Mouse (Mus musculus): ENCODE measurements around the gene Ift52. TPM values are rescaled to one million over a fixed set of nuclear protein-coding genes. Genes with fewer than 3 reads are reported as not detected.
A peak's percentile ranks its signal among the peaks of the same experiment; 100 is the strongest.
"Not testable (repeated sequence)": the region's sequence is repeated elsewhere in the genome, so short reads cannot be mapped to it uniquely, and the experiment has no call there.

Ift52 gene
- total RNA-seq, 2 experiments from 2014 or later, result 31.1 to 31.8 TPM

DNA sequence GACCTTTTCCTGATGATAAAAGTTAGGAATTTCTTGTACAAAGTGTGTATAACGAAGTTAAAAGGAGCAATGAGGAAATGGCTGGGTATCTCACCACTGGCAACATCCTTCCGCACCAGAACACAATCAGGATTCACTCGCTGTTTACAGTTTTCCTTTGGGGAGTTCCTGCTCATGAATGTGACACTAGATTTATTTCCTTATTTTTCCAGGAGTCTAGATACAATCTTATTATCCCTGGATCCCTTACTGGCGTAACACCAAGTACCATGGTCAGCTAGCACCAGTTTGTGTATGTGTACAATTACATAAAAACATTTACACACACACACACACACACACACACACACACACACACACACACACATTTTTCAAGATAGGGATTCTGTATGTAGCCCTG is 9.9 kb upstream of the Ift52 start:
- no peak for DNase-seq (ENCODE audit: low spot score in 2 of 2)

GRCm38 (mm10) chr2:163031289-163031688 is 14.1 kb downstream of the Ift52 start:
- no peak for DNase-seq (ENCODE audit: low spot score in 2 of 2)

- DNase-seq (ENCODE audit: low spot score in 2 of 2), result no peak
Measured at GRCm38 (mm10) chr2:163031757-163032156, 14.6 kb downstream of the Ift52 start.

DNA sequence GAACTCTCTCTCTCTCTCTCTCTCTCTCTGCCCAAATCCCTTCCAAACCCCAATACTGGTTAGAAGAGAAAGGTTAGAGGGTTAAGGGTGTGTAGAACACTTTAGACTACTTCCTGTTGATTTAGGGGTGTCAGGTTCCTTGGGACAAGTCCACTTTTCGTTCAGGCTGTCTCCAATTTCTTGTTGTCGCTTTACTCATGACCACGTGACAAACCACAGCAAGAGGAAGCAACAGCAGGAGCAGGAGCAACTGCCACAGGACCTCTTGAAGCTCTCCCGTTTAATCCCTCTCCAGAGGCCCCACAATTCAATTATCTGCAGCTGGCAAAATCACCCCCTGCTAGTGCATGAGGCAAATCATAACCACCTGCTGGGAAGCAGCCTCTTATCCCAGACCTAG is 15.5 kb downstream of the Ift52 start:
- no peak for DNase-seq (ENCODE audit: low spot score in 2 of 2)

GRCm38 (mm10) chr2:163039940-163040339 is 22.8 kb downstream of the Ift52 start:
- DNase-seq (ENCODE audit: low spot score in 2 of 2), result no peak

- peak; percentile 53 to 83 for DNase-seq (ENCODE audit: low spot score in 2 of 2)
Measured at GRCm38 (mm10) chr2:163048125-163048524, 31.0 kb downstream of the Ift52 start.

- no peak for DNase-seq (ENCODE audit: low spot score in 2 of 2)
Measured at GRCm38 (mm10) chr2:163049116-163049515, 32.0 kb downstream of the Ift52 start.

- DNase-seq (ENCODE audit: low spot score in 2 of 2), result no peak
Measured at GRCm38 (mm10) chr2:163051691-163052090, 34.5 kb downstream of the Ift52 start.

DNA sequence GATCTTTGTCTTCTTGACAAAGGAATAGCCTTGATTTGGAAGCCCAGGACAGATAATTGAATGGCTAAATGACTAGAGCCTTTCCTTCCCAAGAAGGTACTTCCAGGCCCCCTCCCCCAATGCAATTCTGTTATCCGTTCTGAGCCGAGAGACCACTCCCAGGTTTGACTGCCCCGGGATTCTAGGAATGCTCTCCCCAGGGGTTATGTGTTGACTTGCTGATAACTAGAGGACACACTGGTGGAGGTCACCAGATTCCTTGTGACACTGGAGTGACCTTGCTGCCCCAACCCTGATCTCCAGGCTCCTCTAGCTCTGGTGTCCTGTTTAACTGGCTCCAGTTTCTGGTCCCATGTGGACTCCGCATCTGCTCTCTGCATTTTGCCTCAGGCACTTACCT is 34.9 kb downstream of the Ift52 start:
- DNase-seq (ENCODE audit: low spot score in 2 of 2), result no peak

DNA sequence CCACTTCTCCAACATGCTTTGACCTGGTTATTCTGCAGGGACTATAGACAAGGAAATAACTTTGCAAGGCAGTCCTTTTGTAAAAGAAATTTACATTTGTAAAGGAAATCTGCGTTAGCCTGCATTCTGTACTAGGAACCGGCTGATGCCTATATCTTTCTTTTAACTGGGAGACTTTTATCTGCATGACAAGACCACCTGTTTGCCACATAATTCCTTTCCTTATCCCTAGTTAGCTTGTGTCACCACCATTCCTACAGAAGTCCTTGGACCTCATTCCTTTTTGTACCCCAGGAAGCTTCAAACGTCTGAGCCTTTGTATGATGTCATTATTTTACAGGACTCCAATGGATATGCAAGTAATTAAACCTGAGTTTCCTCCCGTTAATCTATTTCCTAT is 35.7 kb downstream of the Ift52 start:
- no peak for DNase-seq (ENCODE audit: low spot score in 2 of 2)

DNA sequence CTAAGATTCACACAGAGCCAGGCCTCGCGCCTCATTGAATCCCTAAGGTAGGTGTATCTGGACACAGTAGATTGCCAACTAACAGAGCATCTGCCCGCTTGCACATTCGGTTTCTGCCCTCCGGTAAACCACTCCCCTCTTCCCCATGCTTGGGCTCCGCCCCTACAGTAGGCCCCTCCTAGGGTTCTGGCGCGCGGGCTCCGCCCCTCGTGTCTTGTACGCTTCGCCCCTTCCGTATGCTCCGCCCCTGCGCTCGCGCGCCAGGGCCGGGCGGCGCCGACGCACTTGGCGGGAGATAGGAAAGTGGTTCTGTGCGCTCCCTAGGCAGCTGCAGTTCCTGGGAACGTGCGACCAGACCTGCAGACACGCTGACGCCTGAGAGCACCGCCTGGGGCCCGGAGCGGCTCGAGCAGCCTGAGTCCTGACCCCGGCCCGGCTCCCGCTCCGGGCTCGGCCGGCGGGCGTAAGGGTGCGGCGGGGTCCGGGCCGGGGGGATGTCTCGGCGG is 37.2 kb downstream of the Ift52 start, which contains the start of gene Mybl2:
TSS of gene Mybl2 (plus strand) at position 353 of the 506 bp plus-strand sequence.
- peak; percentile 73 to 83 for DNase-seq (ENCODE audit: low spot score in 2 of 2)

DNA sequence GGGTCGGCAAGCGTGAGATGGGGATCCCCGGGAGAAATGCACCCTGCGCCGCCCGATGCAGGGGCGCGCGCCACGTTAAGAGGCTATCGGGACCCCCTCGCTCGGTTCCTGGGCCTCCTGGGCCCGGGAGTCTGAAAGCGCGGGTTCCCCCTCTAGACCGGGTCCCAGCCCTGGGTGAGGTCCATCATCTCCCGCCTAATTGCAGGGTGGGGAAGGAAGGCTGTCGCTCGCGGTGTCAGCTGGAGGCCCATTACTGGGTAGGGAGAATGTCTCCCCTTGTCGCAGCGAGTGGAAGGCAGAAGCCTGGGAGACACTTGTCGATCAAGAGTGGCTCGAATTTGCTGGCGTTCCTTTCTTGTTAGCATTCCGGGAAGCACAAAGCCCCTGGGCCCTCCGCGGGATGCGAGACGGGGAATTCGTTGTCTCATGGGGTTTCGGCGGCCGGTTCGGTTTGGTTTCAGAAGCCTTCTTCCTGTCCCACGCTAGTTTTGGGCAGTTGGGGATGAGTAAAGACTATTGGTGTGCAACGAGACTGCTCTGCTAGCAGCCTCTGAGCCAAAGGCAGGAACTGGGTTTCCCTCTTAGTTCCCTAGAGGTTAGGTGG is 37.8 kb downstream of the Ift52 start:
- no peak for DNase-seq (ENCODE audit: low spot score in 2 of 2)

DNA sequence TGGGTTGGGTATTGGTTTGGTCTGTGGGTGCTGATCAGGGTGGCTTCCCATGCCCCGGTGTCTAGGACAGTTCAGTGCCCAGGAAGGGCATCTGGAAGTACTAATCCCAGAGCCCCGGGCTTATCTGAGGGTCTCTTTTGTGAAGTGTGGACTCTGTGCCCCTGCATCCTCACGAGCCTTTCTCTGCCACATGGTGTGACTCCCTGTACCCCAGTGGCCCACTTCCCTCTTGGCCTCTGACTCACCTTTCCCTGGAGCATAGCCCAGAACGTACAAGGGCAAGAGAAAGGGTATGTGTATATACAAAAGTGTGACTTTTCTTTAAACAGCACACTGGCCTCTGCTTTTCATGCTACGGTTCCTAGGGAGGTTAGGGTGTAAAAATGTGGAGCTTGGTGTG is 38.6 kb downstream of the Ift52 start:
- DNase-seq (ENCODE audit: low spot score in 2 of 2), result no peak

DNA sequence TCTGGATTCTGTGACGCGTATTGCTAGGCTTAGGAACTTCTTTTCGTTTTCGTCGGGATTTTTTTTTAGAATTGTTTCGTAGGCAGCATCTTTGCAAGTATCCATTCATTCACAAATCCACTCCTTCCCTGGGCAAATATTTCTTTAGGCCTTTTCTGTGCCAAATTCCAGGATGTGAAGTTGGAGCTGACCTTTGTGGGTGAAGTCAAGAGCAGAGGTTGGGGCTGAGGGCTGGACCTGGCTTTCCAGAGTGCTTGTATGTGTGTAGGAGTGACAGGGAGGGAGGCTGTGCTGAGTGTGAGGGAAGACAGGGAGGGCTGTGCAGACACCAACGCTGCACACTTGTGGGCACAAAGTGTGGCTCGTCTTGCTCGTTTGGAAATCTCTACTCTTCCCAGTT is 39.4 kb downstream of the Ift52 start:
- DNase-seq (ENCODE audit: low spot score in 2 of 2), result no peak

GRCm38 (mm10) chr2:163058981-163059380 is 41.8 kb downstream of the Ift52 start:
- not testable (repeated sequence) for DNase-seq (ENCODE audit: low spot score in 2 of 2)

- no peak for DNase-seq (ENCODE audit: low spot score in 2 of 2)
Measured at GRCm38 (mm10) chr2:163060630-163061029, 43.5 kb downstream of the Ift52 start.

GRCm38 (mm10) chr2:163061203-163062118 is 44.3 kb downstream of the Ift52 start:
- DNase-seq (ENCODE audit: low spot score in 2 of 2), result no peak

DNA sequence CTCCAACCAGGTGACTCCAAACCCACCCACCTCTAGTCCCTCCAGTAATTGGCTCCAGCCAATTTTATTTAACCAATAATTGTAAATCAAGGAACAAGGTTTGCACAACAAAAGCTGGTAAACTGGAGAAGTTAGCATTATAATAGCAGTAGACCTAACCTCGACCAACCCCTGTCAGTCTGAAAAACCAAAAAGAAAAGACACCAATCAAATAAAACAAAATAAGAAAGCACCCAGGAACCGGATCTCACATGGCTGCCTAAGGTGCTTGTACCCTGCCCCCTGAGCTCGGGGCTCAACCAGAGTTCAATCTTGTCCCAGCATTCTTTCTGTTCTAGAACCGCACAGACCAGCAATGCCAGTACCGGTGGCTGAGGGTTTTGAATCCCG is 45.0 kb downstream of the Ift52 start:
- DNase-seq (ENCODE audit: low spot score in 2 of 2), result no peak

GRCm38 (mm10) chr2:163066326-163066725 is 49.2 kb downstream of the Ift52 start:
- DNase-seq (ENCODE audit: low spot score in 2 of 2), result no peak

DNA sequence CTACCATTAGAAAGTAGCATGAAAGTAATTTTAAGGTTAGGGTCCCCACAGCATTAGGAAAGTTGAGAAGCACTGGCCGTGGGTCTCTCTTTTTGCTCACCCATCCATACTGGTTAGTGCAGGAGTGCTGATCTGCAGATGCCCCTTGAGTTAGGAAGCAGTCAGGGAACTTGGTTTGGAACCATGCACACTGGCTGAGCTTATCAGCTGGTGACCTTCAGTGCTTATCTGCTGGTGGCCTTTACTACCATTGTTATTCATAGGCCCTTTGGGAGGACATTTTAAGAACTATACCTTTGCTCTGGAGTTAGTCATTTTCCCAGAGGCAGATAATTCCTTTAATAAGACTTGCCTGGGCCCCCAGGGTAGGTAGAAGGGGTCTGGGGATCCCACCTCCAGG is 50.1 kb downstream of the Ift52 start:
- DNase-seq (ENCODE audit: low spot score in 2 of 2), result no peak

DNA sequence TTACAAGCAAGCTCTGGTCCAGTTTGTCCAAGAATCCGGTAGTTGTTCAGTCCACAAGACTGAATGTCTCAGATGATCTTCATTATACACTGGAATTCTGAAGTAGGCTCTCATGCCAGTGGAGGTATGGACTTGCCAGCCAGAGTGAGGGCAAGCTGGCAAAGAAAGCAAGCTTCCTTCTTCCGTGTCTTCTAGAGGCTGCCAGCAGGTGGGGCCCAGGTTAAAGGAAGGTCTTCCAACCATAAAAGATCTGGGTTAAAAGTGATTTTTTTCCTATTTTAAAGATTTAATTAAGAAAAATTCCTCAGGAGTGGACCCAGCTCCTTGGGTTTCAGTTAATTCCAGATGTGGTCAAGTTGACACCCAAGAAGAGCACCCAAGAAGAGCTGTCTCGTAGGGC is 53.1 kb downstream of the Ift52 start:
- no peak for DNase-seq (ENCODE audit: low spot score in 2 of 2)

- DNase-seq (ENCODE audit: low spot score in 2 of 2), result no peak
Measured at GRCm38 (mm10) chr2:163071590-163071989, 54.4 kb downstream of the Ift52 start.

All from layer of hippocampus, adult 18-20 months (tissue).